ENCODE assay signal across 9 mouse cellular contexts in the genomic region with DNA sequence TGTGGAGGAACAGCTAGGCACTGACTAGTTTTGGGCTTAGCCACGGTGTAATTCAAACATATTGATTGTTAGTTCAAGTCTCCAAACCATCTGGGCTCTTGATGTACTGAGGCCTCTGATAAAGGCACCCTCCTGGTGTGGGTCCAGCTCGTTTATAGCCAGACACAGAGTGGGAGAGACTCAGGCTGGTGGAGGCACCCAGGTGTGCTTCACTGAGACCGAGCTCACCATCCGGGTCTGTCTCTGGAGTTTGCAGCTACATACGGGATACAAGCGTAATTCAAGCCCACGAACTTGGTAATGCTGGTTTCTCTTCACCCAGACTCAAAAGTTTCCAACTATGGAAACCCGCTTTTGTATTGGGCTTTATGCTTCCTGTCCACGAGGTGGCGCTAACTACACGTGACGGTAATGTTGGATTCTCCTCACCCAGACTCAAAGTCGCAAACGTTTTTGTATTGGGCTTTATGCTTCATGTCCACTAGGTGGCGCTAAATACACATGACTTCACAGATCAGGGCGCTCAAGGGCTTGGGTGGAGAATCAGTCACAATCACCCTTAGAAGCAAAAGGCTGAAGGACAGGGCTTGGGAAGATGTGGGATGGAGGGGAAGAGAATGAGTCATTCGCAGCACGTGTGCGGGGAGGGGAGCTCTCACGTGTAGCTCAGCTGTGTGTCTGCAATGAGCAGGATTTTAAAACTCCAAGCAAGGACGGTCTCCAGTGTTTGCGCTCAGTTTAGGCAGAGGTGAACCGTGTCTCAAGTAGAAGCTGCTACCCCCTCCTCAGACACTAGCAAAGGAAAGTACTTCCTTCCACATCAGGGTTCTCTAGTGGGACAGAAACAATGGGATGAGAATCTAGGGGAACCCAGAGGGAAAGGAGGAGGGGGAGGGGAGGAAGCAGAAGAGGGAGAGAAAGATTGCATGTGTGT. TPM values are rescaled to one million over a fixed set of nuclear protein-coding genes. Genes with fewer than 3 reads are reported as not detected.
A peak's percentile ranks its signal among the peaks of the same experiment; 100 is the strongest.
DNase-seq lines count a peak whose midpoint lies in the region; ATAC-seq lines count a peak whose summit lies in the region.
"Had no signal": no experiment of that assay in that cellular context is flagged by ENCODE, and none has a peak within 500 bp of the region (broad histone marks: within the 10 kb centered on the region; RNA-seq: fewer than 3 reads in every experiment).

No protein-coding gene starts in this region.

- H3K36me3 ChIP-seq in forebrain, embryonic 11.5 days (ENCODE audit: control insufficient read depth, insufficient read depth, low read length) = no peaks in the 10 kb centered on the region
- H3K36me3 ChIP-seq in heart, embryonic 15.5 days = no peaks in the 10 kb centered on the region
- no peaks in the 10 kb centered on the region for H3K36me3 ChIP-seq in liver, embryonic 12.5 days
- no peaks in the 10 kb centered on the region for H3K36me3 ChIP-seq in neural tube, embryonic 11.5 days (ENCODE audit: control insufficient read depth, insufficient read depth, low read length)
- H3K36me3 ChIP-seq: liver, embryonic 15.5 days had no signal

- no peak overlapping the region for H3K4me3 ChIP-seq in forebrain, embryonic 11.5 days (ENCODE audit: low read depth, low read length)
- H3K4me3 ChIP-seq in heart, embryonic 15.5 days = no peak overlapping the region
- no peak overlapping the region for H3K4me3 ChIP-seq in liver, embryonic 12.5 days
- no peak overlapping the region for H3K4me3 ChIP-seq in neural tube, embryonic 11.5 days (ENCODE audit: low read depth, low read length)
- H3K4me3 ChIP-seq: liver, embryonic 15.5 days had no signal

- H3K9ac ChIP-seq in forebrain, embryonic 11.5 days (ENCODE audit: low read length) = no peak overlapping the region
- no peak overlapping the region for H3K9ac ChIP-seq in heart, embryonic 15.5 days
- H3K9ac ChIP-seq in liver, embryonic 12.5 days = no peak overlapping the region
- no peak overlapping the region for H3K9ac ChIP-seq in neural tube, embryonic 11.5 days (ENCODE audit: low read length)
- H3K9ac ChIP-seq: liver, embryonic 15.5 days had no signal

- H3K4me2 ChIP-seq in forebrain, embryonic 11.5 days (ENCODE audit: low read depth, low read length, severe bottlenecking) = no peak overlapping the region
- H3K4me2 ChIP-seq in heart, embryonic 15.5 days = no peak overlapping the region
- no peak overlapping the region for H3K4me2 ChIP-seq in liver, embryonic 12.5 days
- no peak overlapping the region for H3K4me2 ChIP-seq in neural tube, embryonic 11.5 days (ENCODE audit: low read depth)
- H3K4me2 ChIP-seq: liver, embryonic 15.5 days had no signal

- peak; percentile 90 for ATAC-seq in forebrain, embryonic 11.5 days (replicated peaks; ENCODE audit: low FRiP score)
- ATAC-seq in heart, embryonic 15.5 days (replicated peaks; ENCODE audit: insufficient number of reproducible peaks, insufficient read depth, low FRiP score, low read depth) = peak; percentile 84
- ATAC-seq in liver, embryonic 12.5 days = peak; percentile 80
- ATAC-seq in neural tube, embryonic 11.5 days (ENCODE audit: insufficient read depth, low FRiP score, low TSS enrichment) = peak; percentile 76

- H3K27me3 ChIP-seq in forebrain, embryonic 11.5 days (ENCODE audit: control insufficient read depth, insufficient read depth, low read length) = no peaks in the 10 kb centered on the region
- peaks cover 2% of the 10 kb centered on the region; the same call in 1 of the 2 replicates for H3K27me3 ChIP-seq in heart, embryonic 15.5 days
- peaks cover 14% of the 10 kb centered on the region; the same call in 1 of the 2 replicates for H3K27me3 ChIP-seq in liver, embryonic 12.5 days (replicated peaks)
- no peaks in the 10 kb centered on the region for H3K27me3 ChIP-seq in neural tube, embryonic 11.5 days (ENCODE audit: control insufficient read depth, insufficient read depth, low read length)

- H3K27ac ChIP-seq in forebrain, embryonic 11.5 days (ENCODE audit: low read depth, low read length) = no peak overlapping the region
- H3K27ac ChIP-seq in heart, embryonic 15.5 days = no peak overlapping the region
- no peak overlapping the region for H3K27ac ChIP-seq in liver, embryonic 12.5 days
- no peak overlapping the region for H3K27ac ChIP-seq in neural tube, embryonic 11.5 days (ENCODE audit: low read depth, low read length)
- H3K27ac ChIP-seq: liver, embryonic 15.5 days had no signal

- no peaks in the 10 kb centered on the region for H3K9me3 ChIP-seq in forebrain, embryonic 11.5 days (ENCODE audit: control insufficient read depth, low read length)
- no peaks in the 10 kb centered on the region for H3K9me3 ChIP-seq in heart, embryonic 15.5 days (replicated peaks)
- H3K9me3 ChIP-seq in liver, embryonic 12.5 days (replicated peaks) = no peaks in the 10 kb centered on the region
- no peaks in the 10 kb centered on the region for H3K9me3 ChIP-seq in neural tube, embryonic 11.5 days (ENCODE audit: control insufficient read depth, low read length)
- H3K9me3 ChIP-seq: liver, embryonic 15.5 days had no signal

- WGBS in forebrain, embryonic 11.5 days = 24% methylated on average over 23 of the region's 23 CpGs
- WGBS in heart, embryonic 15.5 days = 26% methylated on average over 23 of the region's 23 CpGs
- 18% methylated on average over 23 of the region's 23 CpGs for whole genome bisulfite sequencing in liver, embryonic 12.5 days (ENCODE audit: insufficient replicate concordance)
- WGBS in neural tube, embryonic 11.5 days = 23% methylated on average over 23 of the region's 23 CpGs

- H3K4me1 ChIP-seq in forebrain, embryonic 11.5 days (replicated peaks; ENCODE audit: control insufficient read depth, insufficient read depth, low read length) = no peaks in the 10 kb centered on the region
- H3K4me1 ChIP-seq in heart, embryonic 15.5 days (replicated peaks) = no peaks in the 10 kb centered on the region
- no peaks in the 10 kb centered on the region for H3K4me1 ChIP-seq in liver, embryonic 12.5 days
- H3K4me1 ChIP-seq in neural tube, embryonic 11.5 days (ENCODE audit: control insufficient read depth, insufficient read depth, low read length) = no peaks in the 10 kb centered on the region
- H3K4me1 ChIP-seq: liver, embryonic 15.5 days had no signal

- DNase-seq in CD8-positive naive resting alpha-beta T cell, adult 2 months (ENCODE audit: low read depth in 2 of 2, low spot score in 2 of 2) = peak; percentile 48 to 57
- peak; percentile 78 for DNase-seq in c-Kit-positive CD71-positive TER-119-negative erythroid progenitor cells, embryonic 14.5 days (ENCODE audit: low read depth)
- peak; percentile 85 for DNase-seq in forebrain, embryonic 11.5 days (ENCODE audit: low spot score)
- peak; percentile 90 for DNase-seq in kidney, postnatal 14 days
- DNase-seq in neural tube, embryonic 11.5 days (ENCODE audit: low spot score) = peak; percentile 84
- DNase-seq in telencephalon, adult 2 months (ENCODE audit: low read depth, low spot score) = peak; percentile 93

RNA-seq across cellular contexts. Expression of gene Map3k21, which starts 40.0 kb away (rescaled TPM):
- polyA plus RNA-seq in forebrain, embryonic 11.5 days (2014; fragmentation: Nextera tagmentation; extraction: Ambion mirVana) = 0.08 TPM in 1 of 2 replicates, not detected in the other
- 0.14 and 0.27 TPM in 2 replicates for polyA plus RNA-seq in heart, embryonic 15.5 days (2015; fragmentation: Nextera tagmentation; extraction: Ambion mirVana)
- 0.02 and 0.07 TPM in 2 replicates for polyA plus RNA-seq in liver, embryonic 12.5 days (2016; fragmentation: Nextera tagmentation; extraction: Ambion mirVana)
- polyA plus RNA-seq in neural tube, embryonic 11.5 days (2014; fragmentation: Nextera tagmentation; extraction: Ambion mirVana) = 0.05 TPM in 1 of 2 replicates, not detected in the other

RNA-seq across cellular contexts. Expression of gene Kcnk1, which starts 44.7 kb away (rescaled TPM):
- polyA plus RNA-seq in forebrain, embryonic 11.5 days (2014; fragmentation: Nextera tagmentation; extraction: Ambion mirVana) = 8.3 and 8.9 TPM in 2 replicates
- polyA plus RNA-seq in heart, embryonic 15.5 days (2015; fragmentation: Nextera tagmentation; extraction: Ambion mirVana) = 2.4 and 5.8 TPM in 2 replicates
- 0.66 and 0.78 TPM in 2 replicates for polyA plus RNA-seq in liver, embryonic 12.5 days (2016; fragmentation: Nextera tagmentation; extraction: Ambion mirVana)
- 6.1 TPM in 2 replicates for polyA plus RNA-seq in neural tube, embryonic 11.5 days (2014; fragmentation: Nextera tagmentation; extraction: Ambion mirVana)

RNA-seq across cellular contexts. Expression of gene Pcnx2, which starts 52.2 kb away (rescaled TPM):
- polyA plus RNA-seq in forebrain, embryonic 11.5 days (2014; fragmentation: Nextera tagmentation; extraction: Ambion mirVana) = 0.48 and 0.60 TPM in 2 replicates
- polyA plus RNA-seq in heart, embryonic 15.5 days (2015; fragmentation: Nextera tagmentation; extraction: Ambion mirVana) = 0.15 and 0.42 TPM in 2 replicates
- polyA plus RNA-seq in liver, embryonic 12.5 days (2016; fragmentation: Nextera tagmentation; extraction: Ambion mirVana) = 0.38 and 0.53 TPM in 2 replicates
- 0.37 and 0.65 TPM in 2 replicates for polyA plus RNA-seq in neural tube, embryonic 11.5 days (2014; fragmentation: Nextera tagmentation; extraction: Ambion mirVana)
